Mouse (Mus musculus) embryonic stem cell, embryonic (primary cell): ENCODE measurements around the gene Ppef1.
"Not testable (repeated sequence)": the region's sequence is repeated elsewhere in the genome, so short reads cannot be mapped to it uniquely, and the experiment has no call there.

Experiments
- CTCF ChIA-PET, 4 experiments: fragments of 300-600 bp in 2 of 4; fragments of 350-600 bp in 2 of 4; sonication (Branson Sonifier 250); formaldehyde crosslinking; loops; one replicate each; lab custom pipeline; 2022; ENCODE audit warnings: inconsistent platforms in 2 of 4; lab: Charles Lee
- POLR2A ChIA-PET, 4 experiments: fragments of 300-600 bp in 2 of 4; fragments of 350-600 bp in 2 of 4; sonication (Branson Sonifier 250); formaldehyde crosslinking; loops; one replicate each; lab custom pipeline; 2022; ENCODE audit warnings: antibody characterized with exemption in 4 of 4, inconsistent platforms in 1 of 4; lab: Charles Lee

The Ppef1 gene

DNA sequence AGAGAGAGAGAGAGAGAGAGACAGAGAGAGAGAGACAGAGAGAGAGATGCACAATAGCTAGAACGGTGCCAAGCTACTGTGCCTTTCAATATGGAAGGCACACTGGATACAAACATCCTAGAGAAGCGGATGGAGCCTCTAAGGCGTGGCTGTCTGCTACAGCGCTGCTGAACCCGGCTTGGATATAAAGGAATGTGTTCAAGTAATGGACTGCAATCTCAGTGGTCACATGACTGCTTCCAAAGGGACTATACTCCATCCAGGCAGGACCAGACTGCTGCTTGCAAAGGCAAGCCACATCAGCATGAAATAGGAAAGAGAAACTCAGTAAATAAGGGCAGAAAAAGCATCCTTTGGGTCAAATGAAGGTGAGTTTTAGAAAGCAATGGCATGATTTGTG is at the start of gene Ppef1:
Gene Ppef1, minus strand, starts transcription at position 116 of the 400 bp plus-strand sequence.
- CTCF ChIA-PET, result no interaction called here
- POLR2A ChIA-PET, result no interaction called here

DNA sequence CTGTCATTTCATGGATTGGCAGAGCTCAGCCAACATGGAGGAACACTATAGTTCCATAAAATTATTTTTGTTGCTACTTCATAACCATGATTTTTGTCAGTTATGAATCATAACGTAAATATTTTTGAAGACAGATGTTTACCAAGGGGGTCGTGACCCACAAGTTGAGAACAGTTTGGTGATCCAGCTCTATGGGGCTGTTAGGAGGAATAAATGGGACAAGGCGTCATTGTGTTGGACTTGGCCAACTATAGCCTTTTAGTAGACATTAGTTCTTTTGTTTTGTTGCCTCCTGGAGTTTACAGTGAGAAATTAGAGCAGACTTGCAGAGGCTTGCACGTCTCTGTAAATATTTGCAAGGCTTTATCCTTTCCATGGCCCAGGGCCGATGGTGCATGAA is 46.7 kb upstream of the Ppef1 start:
- ChIA-PET POLR2A (no interaction called here), CTCF (interaction anchor here in 1 of 4 experiments (0.7 kb wide), 1 partner anchor 1339 kb away, joined by 3 read pairs; no protein-coding TSS in a partner anchor)

DNA sequence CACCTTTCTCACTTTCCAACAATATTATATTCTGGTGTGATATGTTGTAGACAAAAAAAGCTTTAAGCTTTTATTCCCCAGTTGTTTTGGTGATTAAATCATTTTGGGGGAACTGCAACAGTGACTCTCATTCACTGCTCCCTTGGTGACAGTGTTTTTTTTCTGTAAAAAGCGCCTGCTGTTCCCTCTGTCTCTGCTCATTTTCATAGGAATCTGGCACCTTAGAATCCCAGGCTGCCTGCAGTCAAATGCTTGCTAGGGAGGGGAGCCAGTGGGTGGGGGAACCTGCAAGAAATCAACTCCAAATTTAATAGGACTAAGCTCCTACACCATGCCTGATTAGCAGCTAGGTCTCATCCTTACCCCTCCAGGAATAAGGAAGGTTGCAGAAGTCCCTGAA is 37.5 kb upstream of the Ppef1 start:
- ChIA-PET POLR2A (no interaction called here), CTCF (no interaction called here)

DNA sequence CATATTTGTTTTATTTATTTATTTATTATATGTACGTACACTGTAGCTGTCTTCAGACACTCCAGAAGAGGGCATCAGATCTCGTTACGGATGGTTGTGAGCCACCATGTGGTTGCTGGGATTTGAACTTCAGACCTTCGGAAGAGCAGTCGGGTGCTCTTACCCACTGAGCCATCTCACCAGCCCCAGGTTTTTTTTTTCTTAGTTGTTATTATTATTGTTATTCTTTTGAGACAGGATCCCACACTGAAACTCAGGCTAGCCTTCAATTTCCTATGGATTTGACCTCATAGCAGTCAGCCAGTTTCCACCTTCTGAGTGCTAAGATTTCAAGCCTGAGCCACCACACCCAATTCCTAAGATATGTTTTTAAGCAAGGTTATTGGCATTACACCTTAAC is 34.1 kb upstream of the Ppef1 start:
- POLR2A ChIA-PET, CTCF ChIA-PET: not testable (repeated sequence)

DNA sequence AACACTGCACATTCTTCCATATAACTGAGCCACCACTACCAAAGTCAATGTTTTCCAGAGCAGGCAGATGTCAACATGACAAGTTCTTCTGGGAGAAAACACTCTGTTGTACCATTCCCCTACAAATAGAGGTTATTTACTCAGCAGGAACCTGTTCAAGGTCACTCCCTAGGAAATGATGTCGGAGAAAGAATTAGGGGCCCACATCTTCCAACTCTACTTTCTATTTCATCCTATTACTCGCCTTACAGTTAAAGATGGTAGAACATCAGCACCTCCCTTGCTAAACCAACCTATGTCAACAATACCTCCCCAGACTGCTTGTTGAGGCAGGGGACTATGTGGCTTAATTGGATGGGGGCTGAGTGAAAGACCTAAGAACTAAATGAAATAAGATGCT is 32.1 kb upstream of the Ppef1 start, which contains the start of gene Rs1:
Gene Rs1, plus strand, starts transcription at position 301 of the 400 bp plus-strand sequence.
- ChIA-PET POLR2A (no interaction called here), CTCF (no interaction called here)

DNA sequence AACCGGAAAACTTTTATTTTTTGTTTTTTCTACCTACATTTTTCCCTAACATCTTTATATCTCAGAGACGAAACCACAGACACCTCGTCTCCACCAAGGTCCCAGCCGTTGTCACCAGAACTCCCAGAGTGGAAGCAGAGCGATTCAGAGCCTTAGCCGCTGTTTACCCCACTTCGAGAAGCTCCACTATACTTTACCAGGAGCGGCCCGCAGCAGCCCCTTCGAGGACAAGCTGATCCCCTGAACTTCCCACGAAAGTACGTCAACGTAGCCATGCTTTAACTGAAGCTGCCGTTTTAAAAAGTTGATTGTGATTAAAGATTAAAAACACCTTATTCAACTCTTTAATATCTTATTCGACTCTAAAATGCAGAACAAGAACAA is 30.7 kb upstream of the Ppef1 start:
- POLR2A ChIA-PET, result interaction anchor here in 1 of 4 experiments (1.0 kb wide), 1 partner anchor 236 kb away, joined by 3 read pairs; no protein-coding TSS in a partner anchor
- CTCF ChIA-PET, result no interaction called here

DNA sequence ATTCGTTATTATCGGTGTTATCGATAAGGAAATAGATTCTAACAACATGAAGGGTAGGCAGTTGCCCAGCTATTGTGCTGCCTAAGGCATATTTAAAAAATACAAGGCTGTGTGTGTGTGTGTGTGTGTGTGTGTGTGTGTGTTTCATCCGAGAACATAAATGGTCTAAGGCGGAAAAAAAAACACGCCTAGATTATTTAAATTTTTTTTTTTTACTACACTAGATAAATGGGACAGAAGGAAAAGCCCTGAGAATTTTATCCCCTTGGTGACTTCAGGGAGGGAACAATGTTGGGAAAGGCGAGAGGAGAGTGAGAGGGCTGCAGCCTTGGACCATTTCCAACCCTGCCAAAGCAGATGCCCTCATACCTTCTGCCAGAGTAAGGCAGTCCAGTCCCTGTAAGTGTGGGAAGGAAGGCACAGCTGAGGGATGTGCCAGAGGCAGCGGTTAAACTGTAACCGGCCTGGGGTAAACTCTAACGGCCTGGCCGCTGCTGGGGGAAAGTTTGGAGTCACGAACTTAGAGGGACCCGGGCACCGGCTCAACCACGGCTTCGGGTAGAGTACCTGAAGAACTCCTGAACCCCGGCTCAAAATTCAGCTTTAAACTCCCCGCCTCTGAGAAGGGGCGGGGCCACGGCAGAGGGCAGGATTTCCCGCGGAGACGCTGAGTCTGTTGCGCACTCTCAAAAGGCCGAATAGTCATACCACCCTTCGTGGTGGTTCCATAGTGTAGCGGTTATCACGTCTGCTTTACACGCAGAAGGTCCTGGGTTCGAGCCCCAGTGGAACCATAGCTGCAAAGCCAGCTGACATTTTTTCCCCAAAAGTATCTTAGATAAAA is 30.0 kb upstream of the Ppef1 start:
- POLR2A ChIA-PET, result interaction anchor here in 3 of 4 experiments (0.6 to 1.0 kb wide), 3 partner anchors 237 to 1512 kb away, joined by 3 to 15 read pairs (median 4); partner anchors contain the start of gene Phka2 (in 1 of the 3)
- CTCF ChIA-PET, result interaction anchor here in 1 of 4 experiments (0.6 kb wide), 1 partner anchor 1272 kb away, joined by 4 read pairs; no protein-coding TSS in a partner anchor

DNA sequence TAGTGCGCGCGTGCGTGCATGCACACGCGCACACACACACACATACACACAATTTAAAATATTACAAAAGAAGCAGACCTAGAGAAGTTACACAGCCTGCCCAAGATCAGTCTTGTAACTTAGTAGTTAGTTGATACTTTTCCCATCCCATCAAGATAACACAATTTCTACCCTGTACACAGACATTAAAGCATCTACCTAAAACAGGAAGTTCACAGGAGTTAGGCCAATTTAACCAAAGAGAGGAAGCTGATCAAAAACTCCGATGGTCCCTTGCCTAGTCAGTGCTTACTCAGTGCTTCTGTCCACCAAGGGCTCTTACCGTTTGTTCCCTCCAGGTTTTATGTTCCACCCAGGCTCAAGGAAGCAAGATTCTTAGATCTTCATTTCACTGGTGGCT is 15.2 kb upstream of the Ppef1 start:
- CTCF ChIA-PET, result interaction anchor here in 1 of 4 experiments (0.5 kb wide), 1 partner anchor 958 kb away, joined by 23 read pairs; no protein-coding TSS in a partner anchor
- POLR2A ChIA-PET, result no interaction called here

DNA sequence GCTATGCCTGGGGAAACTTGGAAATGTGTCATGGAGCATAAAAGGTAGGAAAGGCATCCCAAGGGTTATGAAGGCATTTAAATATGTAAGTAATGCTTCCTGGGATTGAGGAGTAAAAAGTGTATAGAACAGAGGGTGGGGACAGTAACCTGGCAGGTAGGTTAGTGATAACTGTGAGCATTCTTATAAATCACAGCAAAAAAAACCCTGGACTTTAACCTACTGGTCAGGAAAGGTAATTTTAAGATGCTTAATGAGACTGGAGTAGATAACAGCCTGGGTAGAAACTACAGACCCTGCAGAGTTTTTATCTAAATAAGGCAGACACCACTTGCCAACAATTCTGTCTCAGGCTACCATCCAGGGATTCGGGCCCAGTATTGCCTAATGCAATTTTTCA is 13.1 kb upstream of the Ppef1 start:
- ChIA-PET POLR2A (no interaction called here), CTCF (no interaction called here)

DNA sequence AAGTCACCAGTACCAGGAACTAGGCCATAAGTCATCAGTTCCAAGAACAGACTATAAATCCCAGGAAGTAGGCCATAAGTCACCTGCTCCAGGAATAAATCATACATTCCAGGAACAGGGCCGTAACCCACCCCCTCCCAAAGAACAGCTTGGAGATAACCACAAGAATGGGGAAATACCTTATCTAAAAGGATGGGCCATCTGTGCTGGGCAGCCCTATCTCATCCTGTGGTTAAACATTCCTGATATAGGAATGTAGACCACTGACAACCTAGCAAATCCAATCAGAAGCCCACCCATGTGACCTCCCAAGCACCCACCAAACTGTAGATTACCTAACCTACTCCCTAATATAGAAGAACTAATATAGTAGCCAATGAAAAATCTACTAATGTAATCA is 9.8 kb upstream of the Ppef1 start:
- CTCF ChIA-PET, result no interaction called here
- POLR2A ChIA-PET, result no interaction called here

DNA sequence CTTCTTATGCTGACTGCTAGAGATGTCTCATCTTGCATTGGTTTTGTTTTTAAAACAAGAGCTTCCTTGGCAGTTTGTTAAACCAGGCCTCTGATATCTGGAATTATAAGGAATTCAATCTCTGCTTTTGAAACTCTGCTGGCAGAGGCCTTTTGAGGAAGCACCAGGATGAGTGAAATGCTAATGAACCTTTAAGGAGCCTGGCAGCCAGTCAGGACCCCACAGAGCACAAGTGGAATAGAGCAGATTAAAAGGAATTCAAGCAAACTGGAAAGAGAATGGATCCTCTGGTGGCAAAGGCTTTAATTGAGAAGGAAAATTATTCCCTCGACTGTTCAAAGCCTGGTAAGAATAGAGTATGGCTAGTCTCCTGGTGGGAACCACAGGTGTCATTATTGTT is 36.4 kb downstream of the Ppef1 start:
- ChIA-PET CTCF (no interaction called here), POLR2A (no interaction called here)

DNA sequence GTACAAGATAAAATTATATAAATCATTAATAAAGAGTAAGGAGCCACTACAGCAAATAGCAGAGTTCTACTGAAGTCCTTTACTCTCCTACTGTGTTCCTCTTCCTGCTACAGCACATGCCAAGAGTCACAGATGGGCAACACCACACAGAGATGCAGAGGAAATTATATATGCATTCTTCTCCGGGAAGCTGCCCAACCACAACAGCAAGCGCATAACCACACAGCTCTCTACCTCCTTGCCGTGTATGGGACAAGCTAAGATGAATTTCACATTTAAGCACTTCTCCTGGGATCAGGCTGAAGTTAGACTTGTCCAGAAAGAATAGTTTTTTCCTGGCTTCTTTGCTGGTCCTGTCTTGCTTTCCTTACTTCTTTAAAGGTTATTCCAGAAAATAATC is 44.0 kb downstream of the Ppef1 start:
- POLR2A ChIA-PET, result no interaction called here
- CTCF ChIA-PET, result no interaction called here

DNA sequence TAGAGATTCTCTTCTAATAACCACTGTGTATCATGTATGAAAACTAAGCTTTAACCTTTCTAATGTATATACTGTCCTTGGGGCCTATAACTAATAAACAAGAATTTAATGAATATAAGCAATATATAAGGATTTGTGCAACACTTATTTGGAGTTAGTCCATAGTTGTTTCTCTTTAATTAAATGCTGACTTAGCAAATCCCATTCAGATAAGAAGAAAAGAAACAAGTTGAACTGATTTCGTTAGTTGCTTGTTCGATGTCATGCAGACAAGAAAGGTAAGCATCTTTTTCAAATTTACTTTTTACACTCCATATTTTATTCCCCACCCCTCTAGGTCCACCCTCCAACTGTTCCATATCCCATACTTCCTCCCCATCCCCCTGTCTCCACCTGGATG is 45.5 kb downstream of the Ppef1 start:
- ChIA-PET POLR2A (no interaction called here), CTCF (no interaction called here)

DNA sequence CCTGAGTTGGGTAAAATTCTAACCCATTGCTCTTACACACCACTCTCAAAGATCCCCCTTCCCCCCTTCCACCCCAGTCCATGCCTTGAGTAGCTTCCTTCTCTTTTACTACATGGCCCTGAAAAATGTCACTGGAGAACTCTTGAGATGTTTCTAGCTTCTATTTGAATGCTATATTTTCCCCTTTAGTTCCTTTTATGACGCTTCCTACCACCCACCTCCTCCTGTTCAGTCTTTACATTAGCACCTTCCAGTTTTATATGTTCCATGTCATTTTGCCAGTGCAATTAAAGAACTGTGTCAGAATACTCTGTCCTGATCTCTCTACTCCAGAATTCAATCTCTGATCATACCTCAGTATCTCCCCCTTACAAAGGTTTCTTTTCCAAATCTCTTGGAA is 65.6 kb downstream of the Ppef1 start:
- POLR2A ChIA-PET, result no interaction called here
- CTCF ChIA-PET, result no interaction called here

DNA sequence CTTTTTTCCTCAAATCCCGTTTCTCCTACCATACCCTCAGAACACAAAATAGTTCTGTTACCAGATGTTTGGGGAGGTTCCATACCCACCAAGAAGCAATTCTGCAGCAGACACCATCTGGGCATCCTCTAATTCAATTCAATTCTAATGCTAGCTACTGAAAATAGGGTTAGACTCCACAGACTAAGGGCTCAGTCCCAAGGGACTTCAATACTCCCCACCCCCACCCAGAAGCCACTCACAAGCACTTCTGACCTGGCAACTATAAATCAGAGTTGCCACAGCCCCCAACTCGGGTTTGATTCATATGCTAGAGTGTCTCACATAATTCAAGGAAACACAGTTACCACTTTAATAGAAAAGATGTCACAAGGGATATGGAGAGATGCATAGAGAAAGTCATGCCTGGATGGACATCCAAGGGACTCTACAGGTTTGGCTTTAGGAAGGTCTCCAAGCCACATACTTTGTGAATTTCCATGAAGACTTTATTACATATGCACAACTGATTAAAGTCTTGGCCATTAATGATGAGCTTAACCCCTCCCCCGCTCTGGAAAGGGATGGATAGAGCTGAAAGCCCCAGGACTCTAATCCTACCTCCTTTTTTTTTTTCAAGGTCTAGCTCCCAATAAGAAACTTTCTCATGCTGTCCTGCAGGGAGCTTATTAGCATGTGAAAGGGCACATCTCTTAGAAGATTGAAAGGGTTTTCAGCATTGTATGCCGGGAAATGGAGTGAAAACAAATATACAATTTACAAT is 124.5 kb downstream of the Ppef1 start:
- POLR2A ChIA-PET, result no interaction called here

DNA sequence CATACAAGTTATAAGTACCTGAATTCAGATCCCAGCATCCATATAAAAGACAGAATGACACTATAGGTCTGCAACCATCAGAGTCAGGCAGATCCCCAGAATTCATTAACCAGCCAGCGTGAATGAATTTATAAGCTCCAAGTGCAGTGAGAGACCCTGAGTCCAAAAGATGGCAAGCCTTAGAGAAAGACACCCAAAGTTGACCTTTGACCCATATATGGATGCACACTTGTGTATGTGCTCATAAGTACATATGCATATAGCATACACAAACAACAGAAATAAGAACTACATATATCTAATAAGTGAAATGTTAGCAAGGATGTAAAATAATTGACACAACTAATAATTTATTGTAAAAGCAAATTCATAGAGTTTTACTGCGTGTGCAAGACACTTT is 125.1 kb downstream of the Ppef1 start:
- ChIA-PET CTCF (interaction anchor here in 3 of 4 experiments (0.6 to 1.0 kb wide), 3 partner anchors 431 to 531 kb away, joined by 3 to 5 read pairs (median 4); no protein-coding TSS in a partner anchor), POLR2A (no interaction called here)

More for the DNA sequence above, 124.5 kb downstream of the Ppef1 start:
- CTCF ChIA-PET, result interaction anchor here in 3 of 4 experiments (0.5 to 0.9 kb wide), 4 partner anchors 384 to 531 kb away, joined by 3 to 4 read pairs (median 3); no protein-coding TSS in a partner anchor

DNA sequence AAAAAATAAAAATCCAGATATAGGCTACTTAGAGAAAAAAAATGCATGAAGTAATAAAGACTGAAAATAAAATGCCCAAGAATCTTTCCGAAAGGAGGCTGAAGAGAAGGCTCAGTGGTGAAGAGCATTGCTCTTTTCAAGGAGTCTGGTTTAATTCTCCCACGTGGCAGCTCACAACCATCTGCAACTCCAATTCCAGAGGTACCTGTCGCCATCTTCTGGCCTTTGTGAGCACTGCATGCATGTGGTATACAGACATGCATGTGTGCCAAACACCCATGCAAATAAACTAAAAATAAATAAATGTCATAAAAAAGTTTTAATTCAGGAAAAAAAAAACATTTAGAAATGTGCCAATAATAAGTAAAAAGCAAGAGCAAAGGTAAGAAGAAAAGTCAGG is 125.7 kb downstream of the Ppef1 start:
- POLR2A ChIA-PET, result interaction anchor here in 1 of 4 experiments (0.6 kb wide), 1 partner anchor 14 kb away, joined by 3 read pairs; no protein-coding TSS in a partner anchor
- CTCF ChIA-PET, result interaction anchor here in 2 of 4 experiments (0.8 to 1.0 kb wide), 3 partner anchors 11 to 431 kb away, joined by 3 to 5 read pairs (median 4); no protein-coding TSS in a partner anchor

DNA sequence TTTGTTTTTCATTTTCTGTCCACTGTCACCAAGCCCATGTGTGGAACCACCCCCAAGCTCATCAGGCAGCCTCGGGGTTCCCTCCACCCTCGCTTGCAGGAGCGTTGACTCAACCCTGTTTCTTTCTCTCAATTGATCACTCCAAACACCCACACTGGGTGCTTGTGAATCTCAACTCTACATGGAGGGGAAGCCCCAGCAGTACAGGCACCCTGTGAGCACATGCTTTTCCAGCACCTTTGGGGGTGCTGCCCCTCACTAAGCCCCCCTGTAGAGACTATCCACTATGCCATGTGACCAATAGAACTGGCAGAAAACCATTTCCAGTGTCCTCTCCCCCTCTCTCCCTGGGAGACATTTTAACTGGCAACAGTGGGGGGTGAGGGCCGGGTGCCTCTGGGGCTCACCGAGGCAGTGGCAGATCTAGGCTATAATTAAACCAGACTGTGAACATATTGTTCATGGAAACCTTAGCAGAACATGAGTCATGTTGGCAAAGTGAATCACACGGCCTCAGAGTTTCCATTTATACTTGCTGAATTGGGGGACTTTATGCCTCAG is 131.5 kb downstream of the Ppef1 start:
- CTCF ChIA-PET, result interaction anchor here in 1 of 4 experiments (0.7 kb wide), 1 partner anchor 457 kb away, joined by 8 read pairs; no protein-coding TSS in a partner anchor
- POLR2A ChIA-PET, result no interaction called here

DNA sequence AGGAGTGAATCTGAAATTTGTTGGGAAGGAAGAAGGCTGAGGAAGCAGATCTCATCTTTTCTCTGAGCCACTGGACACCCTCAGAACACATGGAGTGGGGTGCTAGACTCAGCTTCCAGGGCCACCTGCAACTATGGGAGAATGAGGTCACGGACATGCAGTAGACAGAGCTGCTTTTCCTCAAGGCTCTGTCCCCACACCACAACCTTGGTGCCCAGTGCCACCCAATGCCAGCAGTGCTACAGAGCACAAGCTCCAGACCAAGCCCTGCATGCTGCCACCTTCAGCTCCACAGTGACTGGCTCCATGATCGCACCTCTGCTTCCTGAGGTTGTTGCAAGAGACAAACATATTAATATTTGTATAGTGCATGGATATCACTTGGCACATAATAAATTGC is 132.2 kb downstream of the Ppef1 start:
- CTCF ChIA-PET, result interaction anchor here in 1 of 4 experiments (0.7 kb wide), 1 partner anchor 456 kb away, joined by 8 read pairs; no protein-coding TSS in a partner anchor
- POLR2A ChIA-PET, result no interaction called here
